Mouse (Mus musculus): ENCODE data around the gene Csdc2.
A peak's percentile ranks its signal among the peaks of the same experiment; 100 is the strongest.

DNA sequence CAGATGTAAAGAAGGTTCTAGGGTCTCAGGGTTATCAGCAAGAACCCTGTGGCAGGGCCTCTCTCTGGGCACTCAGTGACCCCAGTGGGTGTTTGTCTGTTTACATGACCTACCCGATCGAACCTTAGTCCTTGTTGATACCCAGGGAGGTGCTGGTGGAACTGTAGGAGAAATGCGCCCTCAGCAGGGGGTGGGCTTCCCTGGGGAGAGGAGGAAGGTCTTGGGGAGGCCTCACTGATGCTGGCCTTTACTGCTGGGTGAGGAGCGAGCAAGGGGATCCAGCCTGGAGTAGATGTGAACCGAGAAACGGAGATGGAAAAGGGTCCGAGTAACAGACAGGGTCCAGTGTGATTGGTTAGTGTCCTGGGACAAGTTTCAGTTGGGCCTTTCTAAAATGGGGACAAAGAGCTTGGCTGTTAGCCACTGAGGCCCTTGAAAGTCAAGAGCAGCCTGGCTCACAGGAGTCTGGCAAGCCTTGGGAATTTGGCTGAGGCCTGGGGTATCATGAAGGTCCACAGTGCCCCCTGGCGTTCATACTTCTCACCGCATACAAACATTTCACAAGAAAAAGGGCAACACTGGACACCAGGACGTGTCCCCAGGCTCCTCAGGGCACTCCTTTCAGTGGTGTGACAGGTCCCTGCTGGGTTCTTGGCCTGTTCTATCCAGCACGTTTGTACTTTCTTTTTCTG, 53.0 kb downstream of the Csdc2 start:
- TF ChIP-seq CTCF (IDR thresholded peaks at IDR 0.05; ENCODE audit: borderline replicate concordance, insufficient read depth, low read length) = 0 out of 2 replicates have a peak, but pooled peaks have one; percentile 37
- no peak for TF ChIP-seq POLR2A (IDR thresholded peaks at IDR 0.05; ENCODE audit: low read depth, low read length)

Measured in embryonic fibroblast, embryonic 13.5 days (primary cell).